Mouse (Mus musculus) B cell, adult 2 months (primary cell): ENCODE results near the gene Abhd14b.

Experiments used
- DNase-seq, 2 experiments: peaks; one replicate each; pipeline ENCODE4 v3.0.0; 2022

Gene Abhd14b

DNA sequence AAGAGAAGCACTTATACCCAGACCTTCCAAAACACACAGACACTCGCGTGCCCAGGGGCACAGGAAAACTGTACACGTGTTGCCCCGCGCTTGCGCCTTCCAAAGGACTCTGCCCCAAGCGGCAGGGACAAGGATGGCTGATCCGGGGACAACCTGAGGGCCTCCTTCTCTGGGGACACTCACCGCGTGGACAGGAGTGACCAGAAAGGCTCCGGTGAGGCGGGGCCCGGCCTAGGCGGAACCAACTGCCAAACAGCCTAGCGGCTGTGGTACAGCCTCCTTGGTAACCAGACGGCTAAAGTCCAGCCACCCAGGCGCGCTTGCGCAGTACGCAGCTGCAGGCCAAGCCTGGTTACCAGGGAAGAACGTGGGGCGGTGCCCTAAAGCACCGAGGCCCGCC lies at the start of gene Abhd14b, which contains the start of gene Abhd14a:
Gene Abhd14b, plus strand, starts transcription at position 112 of the 400 bp plus-strand sequence.
Gene Abhd14a, minus strand, starts transcription at position 331 of the 400 bp plus-strand sequence.
- DNase-seq, result peak; percentile 76 to 80

DNA sequence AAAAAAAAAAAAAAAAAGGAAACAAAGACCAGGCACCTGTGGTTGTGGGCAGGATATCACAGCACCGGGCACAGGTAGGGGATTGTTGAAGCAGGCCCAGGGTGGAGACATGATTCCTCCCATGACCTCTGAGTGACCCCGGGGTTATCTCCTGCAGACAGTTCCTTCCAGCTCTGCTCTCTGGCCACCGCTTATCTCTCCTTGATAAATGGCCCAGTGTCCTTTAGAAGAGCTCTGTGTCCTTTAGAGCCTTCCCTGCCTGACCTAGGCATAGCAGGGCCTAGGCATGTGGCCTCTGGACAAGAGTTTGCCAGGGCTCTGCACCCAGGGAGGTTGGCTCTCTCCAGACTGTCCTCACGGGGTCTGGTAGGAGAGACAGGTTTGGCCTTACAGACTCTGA lies 49.5 kb upstream of the Abhd14b start:
- no peak for DNase-seq

DNA sequence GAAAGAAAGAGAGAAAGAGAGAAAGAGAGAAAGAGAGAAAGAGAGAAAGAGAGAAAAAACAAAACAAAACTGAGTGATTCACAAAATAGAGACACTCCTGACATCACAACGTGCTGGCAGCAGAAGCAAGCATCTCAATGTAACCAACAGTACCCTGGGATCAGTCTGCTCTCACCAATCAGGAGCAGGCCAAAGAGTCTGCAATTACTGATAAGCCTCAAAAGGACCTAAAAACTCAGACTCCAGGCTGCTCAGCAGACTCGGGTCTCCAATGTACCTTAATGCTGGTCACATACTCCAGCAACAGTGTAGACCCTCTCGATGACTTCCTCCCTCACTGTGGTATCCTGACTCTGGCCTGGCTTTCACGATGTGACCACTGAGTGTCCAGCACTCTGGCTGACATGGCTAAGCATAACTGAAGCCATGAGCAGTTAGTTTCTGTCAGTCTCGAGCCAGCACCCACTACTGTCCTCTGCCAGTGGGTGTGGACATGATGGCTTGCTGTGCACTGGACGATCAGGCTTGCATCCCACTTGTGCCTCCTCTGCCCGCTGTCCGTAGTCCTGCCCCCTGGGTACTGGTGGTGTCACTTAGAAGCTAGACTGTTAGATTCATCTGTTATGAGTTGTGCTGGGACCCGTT lies 48.5 kb upstream of the Abhd14b start:
- DNase-seq, result no peak

DNA sequence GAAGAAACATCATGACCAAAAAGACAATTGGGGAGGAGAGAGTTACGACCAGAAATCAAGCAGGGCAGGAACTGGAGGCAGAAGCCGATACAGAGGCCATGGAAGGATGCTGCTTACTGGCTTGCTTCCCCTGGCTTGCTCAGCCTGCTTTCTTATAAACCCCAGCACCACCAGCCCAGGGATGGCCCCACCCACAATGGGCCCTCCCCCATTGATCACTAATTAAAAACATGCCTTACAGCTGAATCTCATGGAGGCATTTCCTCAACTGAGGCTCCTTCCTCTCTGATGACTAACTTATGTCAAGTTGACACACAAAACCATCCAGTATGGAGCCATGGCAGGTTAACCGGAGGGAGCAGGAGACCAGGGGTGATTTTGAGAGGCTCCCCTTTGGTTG lies 47.5 kb upstream of the Abhd14b start:
- DNase-seq, result no peak

DNA sequence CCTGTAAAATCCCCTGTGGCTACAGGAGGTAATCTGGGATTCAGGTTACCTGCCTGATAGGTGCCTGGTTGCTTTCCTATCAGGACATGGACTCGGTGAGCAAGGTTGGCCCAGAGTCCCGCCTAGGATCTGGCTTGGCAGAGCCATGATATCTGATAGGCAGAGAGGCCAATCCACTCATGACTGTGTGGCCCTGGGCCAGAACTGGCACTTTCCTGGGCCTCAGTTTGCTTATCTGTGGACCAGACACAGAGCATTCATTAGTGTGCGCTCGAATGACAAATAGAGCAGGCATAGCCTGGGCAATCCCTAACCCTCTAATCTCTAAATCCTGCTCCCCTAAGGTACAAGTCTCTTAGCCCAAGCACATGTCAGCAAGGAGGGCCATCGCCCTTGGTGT lies 45.1 kb upstream of the Abhd14b start:
- DNase-seq, result no peak

DNA sequence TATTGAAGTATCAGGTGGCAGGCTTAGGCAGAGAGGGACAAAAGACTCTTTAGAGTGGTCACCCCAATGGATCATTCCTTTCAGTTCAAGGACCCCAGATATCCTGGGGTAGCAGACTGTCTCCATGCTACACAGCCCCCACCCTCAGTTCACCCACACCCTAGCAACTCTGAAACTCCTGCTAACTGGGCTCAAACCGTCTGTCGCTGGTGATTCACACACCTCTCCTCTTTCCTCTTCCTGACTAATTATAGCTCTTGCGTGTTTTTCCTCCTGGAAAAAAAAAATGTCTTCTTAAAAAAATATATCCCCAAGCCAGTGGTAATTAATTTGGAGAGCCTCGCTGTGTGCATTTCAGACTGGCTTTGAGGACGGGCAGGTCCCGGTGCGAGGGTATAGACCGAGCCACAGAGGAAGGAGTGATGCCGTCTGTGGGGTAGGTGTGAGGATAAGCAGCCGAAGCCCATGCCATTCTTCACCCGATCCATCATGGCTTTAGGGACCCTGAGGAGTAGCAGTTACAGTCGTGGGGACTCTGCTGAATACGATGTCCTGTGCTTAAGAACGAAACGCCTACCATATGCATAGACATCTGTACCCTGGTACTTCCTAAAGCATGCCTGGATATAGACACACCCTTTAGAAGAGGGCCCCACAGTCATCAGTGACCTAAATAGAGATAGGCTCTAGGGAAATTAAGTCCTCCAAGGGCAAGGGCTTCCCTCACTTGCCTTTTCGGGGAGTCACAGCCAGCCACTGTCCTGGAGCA lies 44.5 kb upstream of the Abhd14b start:
- DNase-seq, result no peak

DNA sequence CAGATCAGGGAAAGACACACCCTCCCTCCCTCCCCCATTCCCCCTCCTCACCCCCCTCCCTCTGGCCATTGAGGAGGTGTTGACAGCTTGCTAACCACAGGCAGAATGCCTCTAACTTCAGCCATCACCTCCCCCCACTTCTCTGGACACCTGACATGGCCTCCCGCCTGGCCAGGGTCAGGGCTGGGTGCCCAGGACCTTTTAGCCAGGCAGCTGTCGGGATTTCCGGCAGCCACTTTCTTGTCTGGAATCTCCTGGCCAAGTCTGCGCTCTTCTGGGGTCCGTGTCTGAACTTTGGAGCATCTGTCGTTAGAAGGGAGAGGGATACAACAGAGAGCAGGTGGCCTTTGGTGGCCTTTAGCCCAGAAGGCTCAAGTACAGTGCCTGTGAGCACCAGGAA lies 42.0 kb upstream of the Abhd14b start:
- no peak for DNase-seq

DNA sequence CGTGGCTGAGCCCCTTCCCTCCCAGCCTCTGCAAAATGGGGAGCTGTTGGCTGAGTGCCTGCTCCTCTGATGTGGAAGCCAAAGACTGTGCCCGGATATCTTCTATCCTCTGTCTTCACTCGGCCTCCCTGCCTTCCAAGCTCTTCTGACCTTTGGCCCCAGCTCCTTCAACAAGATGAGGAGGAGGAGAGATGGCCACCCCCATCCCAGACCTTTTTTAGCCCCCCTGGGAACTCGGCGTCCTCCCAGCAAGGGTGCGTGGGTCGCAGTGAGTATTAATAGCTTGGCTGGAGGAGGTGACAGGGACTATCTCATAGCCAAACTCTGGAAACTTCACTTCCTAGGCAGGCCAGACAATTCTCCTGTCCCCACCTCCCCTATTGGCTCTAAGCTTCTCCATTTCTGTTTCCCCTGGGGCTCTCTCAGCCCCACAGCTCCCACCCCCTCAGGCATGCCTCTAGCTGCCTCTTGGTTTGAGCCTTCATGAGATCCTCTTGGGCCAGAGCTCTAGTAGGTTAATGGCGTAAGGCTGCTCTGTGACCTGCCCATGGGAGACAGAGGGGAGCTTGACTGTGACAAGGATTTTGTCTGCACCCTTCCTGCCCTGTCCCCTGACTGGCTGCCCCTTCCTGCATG lies 40.7 kb upstream of the Abhd14b start:
- no peak for DNase-seq

DNA sequence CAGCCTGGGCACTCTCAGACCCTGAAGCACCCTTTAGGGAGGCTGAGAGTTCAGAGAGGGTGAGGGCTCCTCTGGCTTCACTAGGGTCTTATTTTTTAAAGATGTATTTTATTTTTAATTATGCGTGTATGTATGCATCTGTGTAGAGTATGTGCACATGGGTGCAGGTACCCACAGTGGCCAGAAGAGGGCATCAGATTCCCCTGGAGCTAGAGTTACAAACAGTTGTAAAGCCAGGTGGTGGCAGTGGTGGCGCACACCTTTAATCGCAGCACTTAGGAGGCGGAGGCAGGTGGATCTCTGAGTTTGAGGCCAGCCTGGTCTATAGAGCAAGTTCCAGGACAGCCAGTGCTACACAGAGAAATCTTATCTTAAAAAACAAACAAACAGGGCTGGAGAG lies 38.2 kb upstream of the Abhd14b start:
- no peak for DNase-seq

DNA sequence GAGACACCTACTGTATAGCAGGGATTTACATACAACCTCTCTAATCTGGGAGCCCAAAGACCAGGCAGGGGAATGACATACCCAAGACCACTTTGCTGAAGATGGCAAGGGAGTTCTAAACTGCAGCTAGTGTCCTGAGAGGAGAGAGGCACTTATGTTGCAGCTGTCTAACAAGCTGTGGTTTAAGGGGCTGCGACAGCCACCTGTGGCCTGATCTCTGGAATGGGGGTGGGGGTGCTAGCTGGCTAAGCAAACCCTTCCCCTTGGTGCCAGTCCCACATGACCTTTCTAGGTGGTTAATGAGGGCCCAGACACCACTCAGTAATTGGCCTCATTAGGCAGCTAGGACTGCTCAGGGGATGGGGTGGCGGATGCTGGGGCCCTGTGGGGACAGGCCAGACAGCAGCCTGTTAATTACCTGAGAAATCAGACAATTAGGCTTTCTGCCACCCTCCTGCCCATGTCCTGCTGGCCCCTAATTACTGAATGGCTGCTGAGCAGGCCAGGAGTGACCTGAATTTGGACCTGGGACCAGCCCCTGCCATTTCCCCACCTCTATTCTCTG lies 37.1 kb upstream of the Abhd14b start:
- no peak for DNase-seq

DNA sequence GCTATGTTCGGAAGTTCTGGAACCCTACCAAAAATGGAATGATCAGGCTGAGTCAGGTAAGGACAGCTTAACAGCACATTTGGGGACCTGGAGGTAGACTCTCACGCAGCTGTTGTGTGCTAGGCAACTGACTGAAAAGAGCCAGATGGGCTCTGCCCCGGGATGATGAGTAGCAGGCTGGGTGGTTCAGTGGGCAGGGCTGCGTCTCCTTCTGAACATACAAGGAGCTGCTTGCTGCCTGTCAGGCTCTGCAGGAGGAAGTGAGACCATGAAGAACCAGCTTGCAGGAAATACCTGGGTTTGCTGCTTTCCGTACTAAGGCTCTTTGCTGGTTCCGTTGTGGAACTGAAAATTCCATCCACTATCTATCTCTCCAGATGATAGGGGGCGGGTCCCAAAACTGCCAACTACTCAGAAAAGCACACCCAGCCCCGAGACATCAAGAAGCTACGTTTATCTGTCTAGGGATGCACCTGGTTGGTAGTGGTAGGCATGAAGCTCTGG lies 36.1 kb upstream of the Abhd14b start:
- DNase-seq, result peak; percentile 54 to 68

DNA sequence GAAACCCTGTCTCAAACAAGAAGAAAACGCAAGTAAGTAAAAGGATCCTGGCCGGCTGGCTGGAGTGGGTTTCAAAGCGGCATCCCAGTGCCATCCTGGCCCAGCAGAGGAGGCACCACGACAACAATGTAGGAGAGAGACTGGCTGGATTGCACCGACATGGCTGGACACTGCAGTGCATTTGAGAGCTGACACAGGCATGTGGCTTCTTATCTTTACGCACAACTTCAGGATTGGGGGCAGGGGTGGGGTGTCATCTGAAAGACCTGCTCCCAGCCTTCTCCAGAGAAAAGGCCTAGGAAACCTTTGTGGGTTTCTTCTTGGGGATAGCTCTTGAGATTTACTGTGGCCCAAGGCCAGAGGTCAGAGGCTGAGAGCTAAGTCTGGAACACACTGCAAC lies 35.5 kb upstream of the Abhd14b start:
- no peak for DNase-seq

DNA sequence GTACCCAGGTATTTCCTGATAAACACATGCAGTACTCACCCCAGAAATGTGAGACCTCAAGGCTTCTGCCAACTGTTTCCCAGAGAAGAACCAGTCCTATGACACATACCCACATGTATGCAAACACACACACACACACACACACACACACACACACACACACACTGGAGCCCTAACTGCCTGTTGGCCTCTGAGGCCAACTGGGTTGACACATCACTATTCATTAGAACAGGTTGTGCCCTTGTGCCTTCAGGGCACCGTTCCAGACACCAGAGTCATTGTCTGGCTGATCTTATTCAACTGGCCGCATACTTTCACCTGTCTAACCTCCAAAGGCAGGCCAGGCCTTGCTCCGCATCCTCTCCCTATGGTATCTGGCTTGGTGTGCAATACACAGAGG lies 35.0 kb upstream of the Abhd14b start:
- DNase-seq, result no peak

DNA sequence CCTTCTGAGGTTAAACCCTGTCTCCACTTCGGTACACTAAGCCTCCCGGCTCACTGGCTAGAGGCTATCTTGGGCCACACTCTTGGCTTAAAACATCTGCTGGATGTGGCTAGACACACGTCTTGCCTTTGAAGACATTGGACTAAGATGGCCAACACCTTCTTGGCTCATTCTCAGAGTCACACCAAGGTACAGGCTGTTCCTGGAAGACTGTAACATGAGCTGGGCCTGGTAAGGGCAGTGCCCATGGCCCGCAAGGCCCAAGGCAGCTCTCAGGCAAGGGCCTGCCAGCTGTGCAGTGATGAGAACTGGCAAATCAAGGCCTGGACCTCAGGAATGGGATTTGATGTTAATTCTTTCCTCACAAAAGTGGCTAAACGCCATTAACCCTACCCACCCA lies 33.7 kb upstream of the Abhd14b start:
- no peak for DNase-seq

DNA sequence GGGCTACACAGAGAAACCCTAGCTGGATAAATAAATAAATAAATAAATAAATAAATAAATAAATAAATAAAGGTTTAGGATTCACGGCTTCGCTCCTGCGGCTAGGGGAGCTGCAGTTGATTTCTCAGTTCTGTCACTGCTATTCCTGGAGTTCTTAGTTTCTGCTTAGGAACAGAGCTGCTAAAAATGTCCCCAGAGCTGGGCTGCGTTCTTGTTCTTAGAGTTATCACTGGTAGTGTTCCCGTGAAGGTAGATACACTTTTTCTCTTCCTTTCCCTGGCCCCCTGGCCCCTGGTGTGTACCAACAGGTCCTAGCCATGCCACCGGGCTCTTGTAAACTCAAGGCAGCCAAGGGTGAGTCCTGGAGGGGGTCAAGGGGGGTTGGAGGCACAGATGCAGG lies 30.4 kb upstream of the Abhd14b start:
- DNase-seq, result no peak

DNA sequence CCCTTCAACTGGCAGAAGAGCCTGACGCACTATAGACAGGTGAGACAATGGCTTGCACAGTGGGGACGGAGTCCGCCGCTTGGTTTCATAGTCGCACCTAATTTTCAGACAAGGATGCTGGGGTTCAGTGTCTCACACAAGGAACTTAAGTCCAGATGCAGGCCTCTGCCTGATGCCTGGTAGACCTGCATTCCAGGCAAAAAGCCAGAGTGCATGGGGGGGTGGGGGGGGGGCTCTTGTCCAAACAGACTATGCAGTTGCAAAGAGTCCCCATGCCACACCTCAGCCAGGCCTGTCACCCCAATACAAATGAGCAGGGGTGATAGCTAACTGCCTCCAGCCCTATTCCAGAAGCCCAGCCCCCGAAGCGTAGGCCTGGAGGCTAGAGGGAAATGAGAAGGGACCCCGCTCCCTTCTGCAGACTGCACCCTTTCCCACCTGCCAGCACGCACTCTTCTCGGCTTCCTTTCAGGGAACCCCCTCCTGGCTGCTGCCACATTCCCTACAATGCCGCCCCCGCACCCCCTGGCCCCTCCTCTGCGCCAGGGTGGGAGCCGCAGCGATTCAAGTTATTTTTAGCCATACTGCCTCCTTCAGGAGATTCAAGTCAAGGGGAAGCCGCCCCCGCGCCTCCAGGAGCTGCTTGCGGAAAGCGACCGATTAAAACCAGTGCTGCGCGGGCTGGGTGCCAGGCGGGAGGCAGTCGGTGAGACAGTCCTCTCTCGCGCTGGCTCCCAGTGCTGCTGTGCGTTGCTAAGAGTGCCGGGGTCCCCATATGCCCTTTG lies 29.2 kb upstream of the Abhd14b start:
- no peak for DNase-seq

DNA sequence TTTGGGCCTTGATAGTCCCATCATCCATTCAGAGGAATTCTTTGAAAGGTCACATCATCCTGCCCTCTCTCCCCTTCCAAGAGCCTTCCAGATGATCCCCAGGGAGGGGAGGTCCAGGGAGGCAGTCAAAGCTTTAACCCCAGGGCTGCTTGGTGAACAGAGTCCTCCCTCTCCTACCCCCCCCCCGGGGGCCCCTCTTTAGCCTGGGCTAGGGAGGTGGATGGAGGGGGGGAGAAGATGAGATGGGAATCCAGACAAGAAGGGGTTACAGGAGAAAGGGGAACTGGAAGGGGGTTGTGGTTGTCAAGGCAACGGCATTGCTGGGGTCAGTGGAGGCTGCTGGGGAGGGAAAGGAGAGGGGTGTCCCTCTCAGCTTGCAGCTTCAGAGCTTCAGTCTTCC lies 26.7 kb upstream of the Abhd14b start:
- peak in 1 of 2 experiments; percentile 37 for DNase-seq

DNA sequence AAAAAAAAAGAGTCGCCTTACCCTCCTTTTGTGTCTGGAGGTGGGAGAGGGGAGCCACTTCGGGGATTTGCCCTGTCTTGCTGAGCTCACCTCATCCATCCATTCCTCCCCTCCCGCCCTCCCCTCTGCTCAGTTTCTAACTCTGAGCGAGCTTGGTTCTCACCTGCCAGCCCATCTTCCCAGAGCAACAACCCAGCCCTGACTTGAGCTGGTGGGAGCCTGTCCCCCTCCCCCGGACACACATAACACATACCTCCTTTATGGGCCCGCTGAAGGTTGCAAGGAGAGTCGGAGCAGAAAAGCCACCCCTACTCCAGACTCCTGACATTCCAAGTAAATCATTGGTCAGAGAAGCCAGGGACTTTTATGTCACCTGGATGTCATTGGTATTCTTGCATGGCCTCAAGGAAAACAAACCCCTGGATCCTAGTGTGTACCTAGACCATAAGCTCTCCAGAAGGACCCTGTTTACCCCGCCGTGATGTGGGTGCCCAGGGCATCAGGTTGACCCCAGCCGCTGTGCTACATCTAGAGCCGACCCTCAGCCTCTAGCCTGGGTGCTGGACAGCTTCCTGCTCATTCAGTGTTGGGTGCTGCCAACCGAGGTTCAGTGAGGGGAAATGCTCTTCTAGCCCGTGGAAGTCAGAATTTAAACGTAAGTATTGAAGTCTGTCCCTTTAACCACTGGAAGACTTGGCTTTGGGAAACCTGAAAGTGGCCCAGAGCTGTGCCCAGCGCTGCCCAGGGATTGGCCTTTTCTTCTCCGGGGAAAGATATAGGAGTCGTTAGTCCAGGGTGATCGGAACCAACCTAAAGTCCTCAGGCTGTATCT lies 26.0 kb upstream of the Abhd14b start:
- no peak for DNase-seq

DNA sequence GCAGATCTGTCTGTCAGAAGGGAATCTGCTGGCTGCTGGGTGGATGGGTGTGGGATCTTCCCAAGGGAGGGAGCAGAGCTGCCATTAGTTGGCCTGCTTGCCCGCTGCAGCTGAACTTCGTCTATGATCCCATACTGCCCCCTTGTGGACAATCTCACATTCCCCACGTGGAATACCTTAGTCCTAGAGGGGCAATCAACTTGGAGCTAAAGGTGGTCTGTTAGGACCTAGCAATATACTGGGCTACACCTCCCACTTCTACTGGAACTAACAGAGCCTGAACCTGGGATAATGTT lies 25.4 kb upstream of the Abhd14b start:
- peak; percentile 89 to 91 for DNase-seq

DNA sequence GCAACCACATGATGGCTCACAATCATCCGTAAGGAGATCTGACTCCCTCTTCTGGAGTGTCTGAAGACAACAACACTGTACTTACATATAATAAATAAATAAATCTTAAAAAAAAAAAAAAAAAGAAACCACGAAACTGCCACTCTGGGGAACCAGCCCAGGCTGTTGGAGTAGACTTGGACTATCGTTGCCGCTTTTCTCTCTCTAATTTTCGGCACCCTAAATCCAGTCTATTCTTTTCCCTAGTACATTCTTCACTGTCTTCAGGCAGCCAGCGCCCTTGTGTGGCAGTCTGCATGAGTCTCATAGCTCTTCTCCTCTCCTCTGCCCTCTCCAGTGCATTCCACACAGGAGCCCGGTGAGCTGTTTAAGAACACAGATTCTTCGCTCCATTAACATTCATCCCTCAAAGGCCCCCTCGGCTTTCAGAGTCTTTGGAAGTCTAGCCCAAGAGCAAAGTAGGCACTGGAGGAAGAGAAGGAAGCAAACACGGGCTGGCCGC lies 18.5 kb upstream of the Abhd14b start:
- DNase-seq, result no peak

DNA sequence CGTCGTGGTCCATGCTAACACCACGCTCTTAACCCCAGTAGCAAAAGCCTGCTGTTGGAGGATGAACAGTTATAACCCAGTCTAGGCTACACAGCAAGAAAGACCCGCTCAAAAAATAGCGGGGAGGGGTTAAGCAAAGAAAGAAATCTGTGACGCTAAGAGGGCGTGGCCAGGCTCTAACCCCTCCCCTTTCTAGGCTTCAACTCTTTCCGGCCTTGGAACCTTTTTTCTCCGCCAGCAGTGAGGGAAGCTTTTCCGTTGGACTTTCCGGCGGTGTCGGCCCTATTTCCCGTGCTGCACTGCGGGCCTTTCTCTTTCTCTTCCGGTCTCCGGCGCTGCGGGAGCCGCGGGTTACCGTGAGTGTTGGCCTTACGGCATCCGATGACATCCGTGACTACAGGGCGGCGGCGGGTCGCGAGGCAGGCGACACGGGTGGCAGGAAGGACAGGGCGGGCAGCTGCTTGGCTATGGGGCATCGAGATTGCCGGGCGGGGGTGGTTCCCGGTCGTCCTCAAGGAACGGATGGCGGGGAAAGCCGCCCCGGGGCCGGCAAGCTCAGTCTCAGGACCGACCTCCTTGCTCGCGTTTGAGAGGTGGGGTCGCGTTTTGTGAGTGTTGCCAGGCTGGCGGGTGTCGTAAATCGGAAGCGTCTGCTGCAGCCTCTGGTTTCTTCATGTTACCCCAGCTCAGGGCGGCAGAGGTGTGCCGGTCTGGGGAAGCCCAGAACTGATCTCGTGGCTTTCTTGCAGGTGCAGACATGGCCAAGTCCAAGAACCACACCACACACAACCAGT lies 17.8 kb upstream of the Abhd14b start, which contains the start of gene Rpl29:
Gene Rpl29, plus strand, starts transcription at position 234 of the 794 bp plus-strand sequence.
- peak; percentile 96 for DNase-seq
